Comparison of ENCODE assay signal across 11 mouse cellular contexts in genomic region chr8:71719218-71719617, GRCm38 (mm10). TPM values are rescaled to one million over a fixed set of nuclear protein-coding genes. Genes with fewer than 3 reads are reported as not detected.
DNase-seq lines count a peak whose midpoint lies in the region; ATAC-seq and TF ChIP-seq lines count a peak whose summit lies in the region.
"Had no signal": no experiment of that assay in that cellular context is flagged by ENCODE, and none has a peak within 500 bp of the region (broad histone marks: within the 10 kb centered on the region; RNA-seq: fewer than 3 reads in every experiment).

No protein-coding gene starts in this region.

- no peaks in the 10 kb centered on the region for H3K27me3 ChIP-seq in testis, adult 2 months (ENCODE audit: control insufficient read depth, insufficient read depth, low read length)
- no peaks in the 10 kb centered on the region for H3K27me3 ChIP-seq in stomach, postnatal 0 days (ENCODE audit: control insufficient read depth, insufficient read depth, low read length)

- no peaks in the 10 kb centered on the region for H3K9me3 ChIP-seq in stomach, postnatal 0 days (ENCODE audit: control insufficient read depth, low read length)
- H3K9me3 ChIP-seq: embryonic facial prominence, embryonic 13.5 days; heart, embryonic 15.5 days; limb, embryonic 12.5 days had no signal

- H3K4me3 ChIP-seq in testis, adult 2 months (ENCODE audit: control insufficient read depth, low read depth, low read length): peak overlapping the region; percentile 82
- no peak overlapping the region for H3K4me3 ChIP-seq in stomach, postnatal 0 days (ENCODE audit: low read depth, low read length)
- H3K4me3 ChIP-seq: embryonic facial prominence, embryonic 13.5 days; heart, embryonic 15.5 days; limb, embryonic 12.5 days had no signal

- ATAC-seq in megakaryocyte progenitor cell, adult 5-6 weeks (replicated peaks; ENCODE audit: poor library complexity): peak; percentile 70
- ATAC-seq in stomach, postnatal 0 days (ENCODE audit: low FRiP score, low TSS enrichment): peak; percentile 33
- no peak for ATAC-seq in CD4-positive, CD25-positive, alpha-beta regulatory T cell, adult 4 months

- TF ChIP-seq POLR2A in testis, adult 2 months (IDR thresholded peaks at IDR 0.05; ENCODE audit: control insufficient read depth, low read depth, low read length): no peak

- WGBS in stomach, postnatal 0 days: 43% methylated on average over 4 of the region's 4 CpGs

- H3K4me2 ChIP-seq in stomach, postnatal 0 days (replicated peaks; ENCODE audit: low read depth): no peak overlapping the region
- H3K4me2 ChIP-seq: embryonic facial prominence, embryonic 13.5 days; heart, embryonic 15.5 days; limb, embryonic 12.5 days had no signal

- H3K27ac ChIP-seq in testis, adult 2 months (ENCODE audit: control insufficient read depth, insufficient read depth, low read depth, low read length): no peak overlapping the region
- H3K27ac ChIP-seq in stomach, postnatal 0 days (replicated peaks): no peak overlapping the region
- H3K27ac ChIP-seq: embryonic facial prominence, embryonic 13.5 days; heart, embryonic 15.5 days; limb, embryonic 12.5 days had no signal

- DNase-seq in cerebellum, adult 9-10 months: peak; percentile 35
- DNase-seq in cerebellum, adult 11 months: no peak
- DNase-seq in testis, postnatal 10 days (ENCODE audit: low spot score): no peak
- DNase-seq in stomach, postnatal 0 days (ENCODE audit: low spot score): peak; percentile 61
- DNase-seq in ovary, adult 18-20 months (ENCODE audit: low spot score): no peak

- TF ChIP-seq EP300 in stomach, postnatal 0 days (optimal IDR thresholded peaks at IDR 0.05): no peak

- peaks cover 13% of the 10 kb centered on the region for H3K4me1 ChIP-seq in testis, adult 2 months (ENCODE audit: control insufficient read depth, insufficient read depth, low read length)
- H3K4me1 ChIP-seq in stomach, postnatal 0 days (replicated peaks; ENCODE audit: control insufficient read depth, insufficient read depth): no peaks in the 10 kb centered on the region

- H3K36me3 ChIP-seq in testis, adult 2 months (ENCODE audit: control insufficient read depth, insufficient read depth, low read length): no peaks in the 10 kb centered on the region
- no peaks in the 10 kb centered on the region for H3K36me3 ChIP-seq in stomach, postnatal 0 days (ENCODE audit: control insufficient read depth, insufficient read depth, low read length)
- H3K36me3 ChIP-seq: embryonic facial prominence, embryonic 13.5 days; heart, embryonic 15.5 days; limb, embryonic 12.5 days had no signal

- TF ChIP-seq CTCF in testis, adult 2 months (IDR thresholded peaks at IDR 0.05; ENCODE audit: control insufficient read depth, insufficient read depth, insufficient replicate concordance, low read depth, low read length): no peak
- no peak for TF ChIP-seq CTCF in stomach, postnatal 0 days (IDR thresholded peaks at IDR 0.05; ENCODE audit: low read depth)

- H3K9ac ChIP-seq in stomach, postnatal 0 days (ENCODE audit: low read length): no peak overlapping the region
- H3K9ac ChIP-seq: embryonic facial prominence, embryonic 13.5 days; heart, embryonic 15.5 days; limb, embryonic 12.5 days had no signal

RNA-seq across cellular contexts. Expression of gene Fcho1, which starts 6.3 kb away (rescaled TPM):
- polyA plus RNA-seq in testis, adult 2 months (2012; rRNA removed): 2.2 and 2.9 TPM in 2 replicates
- total RNA-seq in megakaryocyte progenitor cell, adult 5-6 weeks (2015): 49.8 and 51.5 TPM in 2 replicates
- 83.6 and 91.1 TPM in 2 replicates for total RNA-seq in megakaryocyte progenitor cell, adult 5-6 weeks (2017)
- 4.8 and 5.9 TPM in 2 replicates for polyA plus RNA-seq in stomach, postnatal 0 days (2015; fragmentation: Nextera tagmentation; extraction: Ambion mirVana)
- polyA plus RNA-seq in CD4-positive, CD25-positive, alpha-beta regulatory T cell, adult 4 months (2017; shearing (Covaris generic)): 10 to 100 TPM; 40.4 to 46.7 TPM

RNA-seq across cellular contexts. Expression of gene B3gnt3, which starts 17.6 kb away (rescaled TPM):
- 0.17 and 0.23 TPM in 2 replicates for polyA plus RNA-seq in testis, adult 2 months (2012; rRNA removed)
- total RNA-seq in megakaryocyte progenitor cell, adult 5-6 weeks (2015): 0.15 and 0.54 TPM in 2 replicates
- total RNA-seq in megakaryocyte progenitor cell, adult 5-6 weeks (2017): 0.12 and 0.34 TPM in 2 replicates
- polyA plus RNA-seq in stomach, postnatal 0 days (2015; fragmentation: Nextera tagmentation; extraction: Ambion mirVana): 35.9 and 36.9 TPM in 2 replicates
- 1 to 10 TPM; 3.4 to 6.5 TPM for polyA plus RNA-seq in CD4-positive, CD25-positive, alpha-beta regulatory T cell, adult 4 months (2017; shearing (Covaris generic))

RNA-seq across cellular contexts. Expression of gene Insl3, which starts 30.2 kb away (rescaled TPM):
- polyA plus RNA-seq in testis, adult 2 months (2012; rRNA removed): 4,712 and 6,097 TPM in 2 replicates
- total RNA-seq in megakaryocyte progenitor cell, adult 5-6 weeks (2015): 7.1 and 7.2 TPM in 2 replicates
- total RNA-seq in megakaryocyte progenitor cell, adult 5-6 weeks (2017): 1.2 and 1.8 TPM in 2 replicates
- 1.9 and 2.6 TPM in 2 replicates for polyA plus RNA-seq in stomach, postnatal 0 days (2015; fragmentation: Nextera tagmentation; extraction: Ambion mirVana)
- 10 to 100 TPM; 15.1 to 24.5 TPM for polyA plus RNA-seq in CD4-positive, CD25-positive, alpha-beta regulatory T cell, adult 4 months (2017; shearing (Covaris generic))

RNA-seq across cellular contexts. Expression of gene Jak3, which starts 43.1 kb away (rescaled TPM):
- polyA plus RNA-seq in testis, adult 2 months (2012; rRNA removed): 6.6 and 8.4 TPM in 2 replicates
- 9.3 and 11.8 TPM in 2 replicates for total RNA-seq in megakaryocyte progenitor cell, adult 5-6 weeks (2015)
- total RNA-seq in megakaryocyte progenitor cell, adult 5-6 weeks (2017): 7.7 and 9.9 TPM in 2 replicates
- 4.6 and 5.4 TPM in 2 replicates for polyA plus RNA-seq in stomach, postnatal 0 days (2015; fragmentation: Nextera tagmentation; extraction: Ambion mirVana)
- polyA plus RNA-seq in CD4-positive, CD25-positive, alpha-beta regulatory T cell, adult 4 months (2017; shearing (Covaris generic)): 10 to 100 TPM; 21.2 TPM

RNA-seq across cellular contexts. Expression of gene Unc13a, which starts 47.7 kb away (rescaled TPM):
- 0.28 and 0.33 TPM in 2 replicates for polyA plus RNA-seq in testis, adult 2 months (2012; rRNA removed)
- total RNA-seq in megakaryocyte progenitor cell, adult 5-6 weeks (2015): 0.64 and 1.8 TPM in 2 replicates
- total RNA-seq in megakaryocyte progenitor cell, adult 5-6 weeks (2017): 0.79 and 0.98 TPM in 2 replicates
- polyA plus RNA-seq in stomach, postnatal 0 days (2015; fragmentation: Nextera tagmentation; extraction: Ambion mirVana): 0.46 and 0.52 TPM in 2 replicates
- under 1 TPM; 0.47 to 0.50 TPM for polyA plus RNA-seq in CD4-positive, CD25-positive, alpha-beta regulatory T cell, adult 4 months (2017; shearing (Covaris generic))

Comparison
In these comparisons a context has a peak if more than half of its experiments do, and no peak if none do; other contexts are left out.
1. DNase-seq: peak in cerebellum, adult 9-10 months (single experiment) and stomach, postnatal 0 days (single experiment); none in cerebellum, adult 11 months (single experiment), testis, postnatal 10 days (single experiment) and ovary, adult 18-20 months (single experiment).
2. RNA of gene Insl3, which starts 30.2 kb away (polyA plus RNA-seq): 4,712 to 6,097 TPM in testis, adult 2 months; 15.1 to 24.5 TPM in CD4-positive, CD25-positive, alpha-beta regulatory T cell, adult 4 months and 1.9 to 2.6 TPM in stomach, postnatal 0 days; every median in the first group is over 100 times any median in the second.